In the genomic region with DNA sequence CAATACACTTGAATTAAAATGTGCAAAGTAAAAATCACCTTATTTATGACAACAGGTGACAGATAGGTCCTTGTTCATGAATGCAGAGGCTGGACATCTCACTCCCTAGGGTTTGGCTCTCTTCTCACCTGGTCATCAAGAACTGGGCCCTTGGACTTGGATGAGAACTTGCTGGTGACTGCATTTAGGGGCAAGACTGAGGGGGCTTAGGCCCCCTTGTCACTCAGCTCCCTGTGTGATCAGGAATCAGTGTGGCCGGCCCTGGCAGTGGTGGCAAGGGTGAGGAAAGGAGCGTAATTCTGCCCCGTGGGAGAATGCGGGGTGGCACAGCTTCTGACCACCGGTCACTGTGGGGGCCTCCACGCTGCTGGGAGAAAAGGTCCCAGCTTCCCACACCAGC, we compare ENCODE assay signal across 14 mouse cellular contexts.
"Had no signal": no experiment of that assay in that cellular context is flagged by ENCODE, and none has a peak within 500 bp of the region (broad histone marks: within the 10 kb centered on the region; RNA-seq: fewer than 3 reads in every experiment).

No protein-coding gene starts in this region.

- H3K4me3 ChIP-seq: neural tube, embryonic 15.5 days; stomach, embryonic 15.5 days had no signal

- H3K27me3 ChIP-seq: neural tube, embryonic 15.5 days had no signal

- H3K4me2 ChIP-seq: neural tube, embryonic 15.5 days; stomach, embryonic 15.5 days had no signal

- H3K36me3 ChIP-seq: stomach, embryonic 15.5 days had no signal

- H3K9ac ChIP-seq: neural tube, embryonic 15.5 days; stomach, embryonic 15.5 days had no signal

- DNase-seq: retina, postnatal 1 day; right cerebral cortex, adult 18-20 months; right cerebral cortex, postnatal 14 days; right cerebral cortex, postnatal 25 days; right cerebral cortex, postnatal 4 days; spleen, adult 18-20 months; thymus, adult 18-20 months; thymus, adult 2 months; thymus, postnatal 14 days; thymus, postnatal 25 days; thymus, postnatal 36 days had no signal

- H3K9me3 ChIP-seq: neural tube, embryonic 15.5 days; stomach, embryonic 15.5 days had no signal

- H3K27ac ChIP-seq: neural tube, embryonic 15.5 days; stomach, embryonic 15.5 days; stomach, postnatal 0 days had no signal
